Mouse (Mus musculus) cerebellum, postnatal 10 days (tissue): Measurements from ENCODE around the gene Hivep3.
A peak's percentile ranks its signal among the peaks of the same experiment; 100 is the strongest.

Experiments used
- DNase-seq, 2 experiments: peaks; one replicate each; pipeline ENCODE4 v3.0.0; 2021; ENCODE audit warnings: mixed read lengths in 2 of 2

Hivep3 gene

DNA sequence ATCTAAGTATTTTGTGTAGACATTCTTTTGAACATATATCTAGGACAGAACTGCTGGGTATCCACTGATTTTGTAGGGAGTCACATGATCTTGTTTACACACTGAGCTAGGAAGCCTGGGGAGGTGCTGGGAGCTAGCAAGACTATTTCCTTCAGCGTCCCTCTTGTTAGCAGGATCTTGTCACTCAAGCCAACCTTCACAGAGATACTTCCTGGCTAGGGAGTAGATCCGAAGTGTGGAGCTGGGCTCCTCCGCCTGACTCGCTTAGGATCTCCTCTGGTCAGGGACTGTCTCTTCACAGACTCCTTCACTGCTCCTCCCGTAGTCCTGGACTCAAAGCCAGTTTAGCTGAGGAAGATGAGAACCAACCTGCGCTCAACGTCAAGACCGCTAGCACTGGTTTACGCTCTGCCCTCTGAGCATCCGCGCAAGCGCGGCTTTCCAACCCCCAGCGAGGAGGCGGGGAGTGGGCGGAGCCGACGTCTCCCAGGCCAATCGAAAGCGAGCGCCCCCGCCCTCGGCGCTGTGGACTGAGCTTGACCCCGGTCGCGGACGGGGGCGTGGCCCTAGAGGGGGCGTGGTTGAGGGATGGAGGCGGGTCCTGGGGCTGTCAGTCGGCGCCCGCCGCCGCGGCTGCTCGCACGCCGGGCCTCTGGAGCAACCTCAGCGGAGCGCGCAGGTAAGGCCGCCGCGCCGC lies at the start of gene Hivep3:
Gene Hivep3 (plus strand): TSS at position 601 of the 697 bp plus-strand sequence.
- DNase-seq: peak; percentile 100

DNA sequence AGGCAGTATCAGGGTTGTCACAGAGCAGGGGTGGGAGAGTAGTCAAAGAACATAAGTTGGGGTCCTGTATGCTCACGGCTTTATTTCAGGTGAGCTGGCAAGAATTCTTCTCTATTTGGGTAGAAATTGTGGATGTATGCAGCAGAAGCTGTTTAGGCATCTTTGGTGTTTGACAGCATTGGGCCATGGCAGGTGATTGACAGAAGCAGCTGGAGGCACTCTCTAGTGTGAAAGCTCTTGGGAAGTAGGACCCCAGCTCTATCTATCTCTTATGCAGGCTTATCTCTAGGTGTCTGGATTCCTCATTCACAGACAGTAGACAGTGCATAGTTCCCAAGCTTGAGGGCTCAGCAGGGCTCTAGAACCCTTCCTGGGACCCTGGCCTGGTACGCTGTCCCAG lies 47.8 kb upstream of the Hivep3 start:
- no peak for DNase-seq

DNA sequence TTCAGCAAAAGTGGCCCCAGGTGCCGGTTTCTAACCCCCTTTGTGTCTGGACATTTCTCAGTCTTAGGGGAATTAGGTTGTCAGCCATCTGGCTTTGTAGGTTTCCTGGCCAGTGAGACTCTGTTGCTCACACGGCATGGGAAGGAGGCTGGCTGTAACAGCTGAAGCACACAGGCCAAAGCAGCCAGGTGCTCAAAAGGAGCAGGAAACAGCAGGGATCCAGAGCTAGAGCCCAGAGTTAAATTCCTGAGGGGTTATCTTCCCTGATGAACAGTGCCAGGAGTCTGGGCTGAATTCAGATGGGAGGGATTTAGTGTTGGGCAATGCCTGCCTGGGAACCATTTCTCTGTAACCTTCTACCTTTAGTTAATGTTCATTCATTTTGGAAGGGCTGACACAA lies 35.2 kb upstream of the Hivep3 start:
- DNase-seq: peak; percentile 22 to 36

DNA sequence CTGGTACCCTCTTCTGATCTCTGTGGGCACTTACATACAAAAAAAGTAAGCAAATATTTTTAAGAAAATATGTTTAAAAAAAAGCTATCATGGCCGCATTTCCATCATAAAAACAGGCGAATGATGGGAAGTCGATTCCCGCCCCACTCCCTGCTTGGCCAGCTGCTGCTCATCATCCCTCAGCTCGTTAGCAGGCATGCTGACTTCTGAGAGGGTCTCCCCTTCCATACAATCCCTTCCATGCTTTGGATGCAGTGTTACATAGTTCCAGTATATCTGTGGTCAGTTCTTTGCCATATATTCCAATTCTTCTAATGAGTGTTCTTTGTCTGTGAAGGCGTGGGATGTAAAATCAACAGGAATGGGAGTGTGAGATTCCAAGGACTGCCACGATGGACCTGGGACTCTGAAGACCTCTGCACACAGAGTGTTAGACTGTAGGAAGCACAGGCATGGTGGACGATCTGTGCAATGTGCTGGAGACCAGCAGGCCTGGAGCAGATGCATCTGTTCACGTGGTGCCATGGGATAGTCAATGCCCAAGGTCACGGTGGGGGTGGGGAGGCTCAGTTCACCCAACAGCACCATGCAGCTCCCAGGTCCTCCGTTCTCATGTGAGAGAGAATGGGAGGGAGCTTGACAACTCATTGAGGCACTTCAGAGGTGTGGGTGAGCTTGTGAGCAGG lies 32.2 kb upstream of the Hivep3 start:
- no peak for DNase-seq

DNA sequence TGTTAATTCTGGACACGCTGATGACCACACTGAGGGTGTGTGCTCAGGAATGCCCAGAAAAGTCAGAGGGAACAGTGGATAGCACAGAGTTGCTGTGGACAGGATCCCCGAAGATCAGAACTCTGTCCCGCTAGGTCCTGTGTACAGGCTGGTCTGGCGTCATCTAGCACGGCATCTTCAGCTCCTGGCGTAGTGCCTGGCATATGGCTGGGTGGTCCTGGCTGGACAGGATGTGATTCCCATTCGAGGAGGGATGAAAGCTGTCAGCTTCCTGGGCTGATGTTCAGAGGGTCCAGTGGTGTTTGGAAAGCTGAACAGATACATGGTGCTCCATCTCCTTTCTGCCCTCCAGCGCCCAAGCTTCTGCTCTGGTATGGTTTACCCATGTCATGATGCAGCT lies 29.6 kb upstream of the Hivep3 start:
- DNase-seq: peak; percentile 31 to 39

DNA sequence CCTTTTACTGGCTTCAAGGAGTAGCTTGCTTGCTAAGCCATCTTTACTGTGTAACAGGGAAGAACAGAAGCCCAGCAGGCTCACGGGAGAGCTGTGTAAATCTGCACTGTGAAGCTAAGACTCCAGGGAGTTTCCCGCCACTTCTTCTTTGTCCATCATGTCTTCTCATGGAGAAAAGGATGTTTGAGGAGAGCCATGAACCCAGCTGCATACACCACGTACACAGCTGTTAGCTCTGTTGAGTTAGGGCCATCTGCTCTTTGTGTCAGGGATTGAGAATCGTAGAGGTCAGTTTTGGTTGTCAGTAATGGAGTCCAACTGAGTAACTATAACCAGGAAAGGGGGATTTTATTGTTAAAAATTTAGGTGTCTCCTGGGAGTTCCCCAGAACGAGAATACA lies 26.3 kb upstream of the Hivep3 start:
- DNase-seq: no peak

DNA sequence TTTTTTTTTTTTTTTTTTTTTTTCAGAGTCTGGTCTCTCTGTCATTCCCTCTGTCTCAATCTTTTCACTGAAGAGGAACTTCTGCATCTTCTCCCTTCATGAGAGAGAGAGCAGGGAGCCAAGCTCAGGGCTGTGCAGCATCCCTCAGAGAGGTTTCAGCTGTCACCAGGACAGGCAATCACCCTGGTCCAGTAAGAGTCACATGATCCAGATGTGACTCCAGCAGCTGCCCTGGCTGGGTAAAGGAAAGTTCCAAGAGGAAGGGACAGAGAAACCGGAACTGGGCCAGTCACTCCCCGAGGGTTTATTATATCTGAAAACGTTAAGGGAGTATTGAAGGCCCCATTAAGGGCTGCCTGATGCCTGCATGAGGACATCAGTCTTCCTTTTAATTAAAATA lies 25.8 kb upstream of the Hivep3 start:
- DNase-seq: no peak

DNA sequence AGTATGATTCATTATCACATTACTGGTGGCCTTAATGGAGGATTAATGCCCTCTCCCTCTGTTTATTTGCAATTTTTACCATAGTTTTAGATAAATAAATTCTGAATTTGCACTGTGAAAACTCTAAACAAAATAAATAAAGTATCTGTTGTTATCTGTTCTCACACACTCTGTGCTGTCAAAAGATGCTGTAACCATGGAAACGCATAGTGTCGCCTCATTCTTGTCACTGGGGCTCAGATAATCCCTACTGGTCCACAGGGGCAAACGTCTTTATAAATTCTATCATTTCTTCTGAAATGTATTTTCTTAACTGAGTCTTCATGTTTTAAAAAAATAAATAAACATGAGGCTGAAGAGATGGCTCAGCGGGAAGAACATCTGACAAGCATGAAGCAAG lies 23.4 kb upstream of the Hivep3 start:
- DNase-seq: no peak

DNA sequence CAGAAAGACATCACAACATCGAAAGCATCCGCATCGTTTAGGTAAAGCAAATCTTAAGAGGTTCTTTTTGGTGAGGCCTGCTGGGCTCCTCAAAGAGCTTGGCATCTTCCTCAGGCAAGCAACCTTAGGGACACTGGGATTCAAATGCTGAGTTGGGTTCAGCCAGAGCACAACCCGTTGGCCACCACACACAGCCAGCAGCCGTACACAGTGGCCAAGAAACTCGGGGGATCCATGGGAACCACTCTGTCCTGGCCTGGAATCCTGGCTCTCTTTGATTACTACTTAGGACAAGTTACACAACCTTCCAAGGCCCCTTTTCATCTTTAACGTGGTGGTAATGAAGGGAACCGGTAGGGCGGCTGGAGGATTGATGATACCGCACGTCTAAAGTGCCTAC lies 16.1 kb upstream of the Hivep3 start:
- peak; percentile 40 to 60 for DNase-seq

DNA sequence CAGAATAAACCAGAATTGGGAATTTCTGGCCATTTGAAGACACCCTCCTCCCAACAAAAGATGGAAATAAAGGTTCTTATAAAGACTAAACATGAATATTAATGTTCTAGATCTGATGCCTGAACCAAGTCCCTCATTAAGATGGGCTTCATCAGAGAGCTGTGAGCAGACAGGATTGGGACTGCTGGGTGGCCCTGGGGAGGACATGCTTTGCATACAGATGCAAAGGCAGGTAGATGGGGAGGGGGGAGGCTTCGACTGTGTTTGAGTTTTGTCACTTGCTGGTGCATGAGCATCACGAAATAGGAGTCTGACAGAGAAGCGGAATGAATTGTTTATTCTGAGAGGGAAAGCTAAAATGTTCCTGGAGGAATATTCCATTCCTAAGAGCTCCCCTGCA lies 12.1 kb upstream of the Hivep3 start:
- DNase-seq: no peak

DNA sequence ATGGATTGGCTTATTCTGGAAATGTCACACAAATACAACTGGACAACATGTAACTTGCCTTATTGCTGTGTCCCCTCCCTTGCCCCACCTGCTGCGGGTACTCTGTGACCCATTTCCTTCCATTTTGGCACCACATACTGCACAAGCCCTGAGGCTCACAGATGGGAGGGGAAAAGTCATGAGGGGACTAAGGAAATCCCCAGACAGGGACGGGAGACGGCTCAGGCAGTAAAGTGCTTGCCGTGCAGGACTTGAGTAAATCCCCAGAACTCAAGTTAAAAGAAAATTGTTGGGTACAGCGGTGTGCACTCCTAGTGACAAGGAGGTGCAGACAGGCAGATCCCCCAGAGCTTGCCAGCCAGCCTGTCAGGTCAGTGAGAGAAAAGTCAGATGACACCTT lies 7.5 kb upstream of the Hivep3 start:
- no peak for DNase-seq

DNA sequence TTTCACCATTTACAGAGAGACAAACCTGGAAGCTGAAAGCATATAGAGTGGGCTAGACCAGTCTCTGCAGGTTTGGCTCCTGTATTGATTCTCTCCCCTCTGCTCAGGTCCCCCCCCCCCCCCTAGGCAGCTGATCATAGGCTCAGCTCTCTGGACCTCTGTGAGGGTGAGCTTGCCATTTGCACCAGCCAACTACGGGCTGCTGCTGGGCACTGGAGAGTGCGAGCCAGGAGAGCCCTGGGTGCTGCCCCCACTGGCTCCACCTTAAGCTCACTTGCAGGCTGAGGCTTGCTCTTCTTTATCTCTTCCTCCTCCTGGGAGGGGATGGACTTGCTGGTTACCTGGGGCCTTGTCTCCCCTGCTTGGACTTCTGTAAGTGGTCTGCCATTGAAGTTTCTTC lies 5.7 kb upstream of the Hivep3 start:
- no peak for DNase-seq

DNA sequence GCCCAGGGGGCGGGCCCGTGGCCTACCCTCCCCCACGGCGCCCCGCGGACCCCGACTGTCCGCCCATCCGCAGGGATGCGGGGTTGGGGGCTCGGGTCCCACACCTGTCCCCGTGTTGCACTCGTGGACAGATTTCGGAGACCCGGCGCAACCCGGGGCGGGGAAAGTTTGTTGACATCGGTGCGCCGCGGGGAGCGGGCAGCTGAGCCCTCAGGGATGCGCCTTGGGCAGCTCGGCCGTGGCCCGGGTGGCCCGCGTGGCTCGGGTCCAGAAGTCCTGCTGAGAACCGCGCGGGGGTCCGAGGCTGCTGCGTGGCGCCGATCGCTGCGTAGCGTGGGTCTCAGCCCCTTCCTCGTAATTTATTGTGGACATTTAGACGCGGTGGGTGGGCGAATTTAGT lies 358 bp downstream of the Hivep3 start:
- DNase-seq: peak; percentile 77 to 81

DNA sequence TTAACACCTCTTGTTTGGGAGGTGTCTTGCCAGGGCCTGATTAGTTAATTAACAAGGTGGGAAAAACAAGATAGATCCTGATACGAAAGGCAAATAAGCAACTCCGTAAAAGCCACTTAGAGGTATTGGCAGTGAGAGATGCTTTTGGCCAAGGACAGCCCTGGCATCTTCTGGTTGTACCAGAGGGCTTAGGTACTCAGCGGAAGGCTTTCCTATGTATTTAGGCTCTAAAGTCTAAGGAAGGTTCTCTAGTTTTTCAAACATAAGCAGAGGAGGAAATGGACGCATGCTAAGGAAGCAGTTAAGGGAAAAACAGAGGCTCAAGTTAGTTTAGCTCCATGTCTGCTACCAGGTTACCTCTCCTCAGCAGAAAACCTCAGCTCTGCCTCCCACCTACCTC lies 768 bp downstream of the Hivep3 start:
- no peak for DNase-seq

DNA sequence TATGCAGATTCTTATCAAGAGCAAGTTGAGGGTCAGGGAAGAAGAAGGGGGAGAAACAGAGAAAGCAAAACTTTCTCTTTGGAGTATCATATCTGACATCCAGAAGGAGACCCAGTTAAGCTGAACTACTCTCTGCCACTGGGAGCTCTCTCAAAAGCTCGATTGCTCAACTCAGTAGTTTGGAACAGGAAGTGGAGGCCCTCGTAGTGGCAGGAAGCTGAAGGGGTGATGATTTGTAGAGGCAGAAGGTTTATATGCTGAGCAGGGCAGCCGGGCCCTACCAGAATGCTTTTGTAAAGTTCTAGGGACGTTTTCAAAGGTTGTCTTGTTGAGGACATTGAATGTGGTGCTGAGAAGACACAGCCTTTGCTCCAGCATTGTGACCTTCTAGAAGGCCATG lies 5.1 kb downstream of the Hivep3 start:
- DNase-seq: no peak

DNA sequence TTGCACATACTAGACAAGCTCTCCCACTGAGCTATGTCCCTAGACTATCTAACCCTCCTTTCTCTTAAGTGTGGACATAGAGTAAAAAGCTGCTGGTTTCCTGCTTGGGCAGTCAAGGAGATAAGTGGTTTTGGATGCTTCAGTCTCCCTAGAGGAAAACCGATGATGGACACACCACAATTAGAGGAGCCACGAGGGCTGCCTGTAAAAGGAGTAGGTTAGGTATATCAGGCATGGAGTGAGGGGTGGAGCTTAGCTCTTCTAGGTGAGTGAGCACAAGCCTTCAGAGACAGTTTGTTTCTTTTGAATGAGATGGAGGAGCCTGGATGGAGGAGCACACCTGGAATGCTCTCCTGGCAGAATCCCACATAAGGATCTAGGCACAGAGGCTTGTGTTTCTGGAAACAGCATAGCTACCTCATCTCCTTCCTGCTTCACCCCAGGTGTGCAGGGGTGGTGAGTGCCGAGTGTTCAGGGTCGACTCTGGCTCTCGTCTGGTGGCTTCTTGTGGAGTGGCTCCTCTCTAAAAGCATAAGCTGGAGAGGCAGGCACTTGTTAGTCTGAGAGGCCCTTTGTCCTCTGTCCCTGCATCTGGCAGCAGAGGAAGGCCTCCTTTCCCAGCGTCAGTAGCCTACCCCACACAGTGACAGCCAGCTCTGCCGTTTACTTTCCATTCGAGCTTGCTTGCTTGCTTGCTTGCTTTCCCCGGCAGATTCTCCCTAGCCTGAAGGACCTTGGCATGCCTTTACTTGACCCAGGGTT lies 5.9 kb downstream of the Hivep3 start:
- no peak for DNase-seq

DNA sequence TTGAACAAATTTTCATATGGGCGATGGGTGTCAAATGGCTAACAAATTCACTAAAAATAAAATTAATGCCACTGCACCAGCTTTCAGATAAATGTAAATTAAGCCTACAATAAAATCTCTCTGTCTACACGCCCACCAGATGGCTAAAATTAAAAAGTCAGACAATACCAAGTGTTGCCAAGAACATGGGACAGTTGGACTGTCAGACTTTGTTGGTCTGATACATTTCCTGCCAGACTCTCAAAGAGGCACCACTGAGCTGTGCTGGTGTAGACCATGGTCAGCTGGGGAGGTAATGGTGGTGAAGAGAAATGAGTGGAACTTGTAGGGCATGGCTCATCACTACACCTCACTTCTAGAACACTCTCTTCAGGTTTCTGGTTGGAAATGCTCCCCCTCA lies 14.8 kb downstream of the Hivep3 start:
- DNase-seq: no peak

DNA sequence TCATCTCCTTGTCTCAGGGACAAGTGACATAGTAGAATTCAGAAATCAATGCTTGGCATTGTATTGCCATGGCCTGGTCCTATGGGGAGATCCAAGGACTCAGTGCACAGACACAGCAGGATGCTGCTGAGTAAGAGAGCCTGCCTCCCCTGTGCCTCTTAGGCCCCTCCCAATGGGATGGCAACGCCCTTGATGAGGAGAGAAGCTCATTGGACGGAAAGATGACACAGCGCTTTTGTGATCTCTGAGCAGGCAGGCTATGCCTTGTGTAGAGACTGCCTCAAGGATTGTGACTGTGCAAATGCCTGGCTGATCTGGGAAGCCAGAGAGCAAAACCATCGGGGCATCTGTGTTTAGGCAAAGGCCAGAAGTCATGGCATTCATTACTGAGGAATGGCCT lies 16.6 kb downstream of the Hivep3 start:
- no peak for DNase-seq

DNA sequence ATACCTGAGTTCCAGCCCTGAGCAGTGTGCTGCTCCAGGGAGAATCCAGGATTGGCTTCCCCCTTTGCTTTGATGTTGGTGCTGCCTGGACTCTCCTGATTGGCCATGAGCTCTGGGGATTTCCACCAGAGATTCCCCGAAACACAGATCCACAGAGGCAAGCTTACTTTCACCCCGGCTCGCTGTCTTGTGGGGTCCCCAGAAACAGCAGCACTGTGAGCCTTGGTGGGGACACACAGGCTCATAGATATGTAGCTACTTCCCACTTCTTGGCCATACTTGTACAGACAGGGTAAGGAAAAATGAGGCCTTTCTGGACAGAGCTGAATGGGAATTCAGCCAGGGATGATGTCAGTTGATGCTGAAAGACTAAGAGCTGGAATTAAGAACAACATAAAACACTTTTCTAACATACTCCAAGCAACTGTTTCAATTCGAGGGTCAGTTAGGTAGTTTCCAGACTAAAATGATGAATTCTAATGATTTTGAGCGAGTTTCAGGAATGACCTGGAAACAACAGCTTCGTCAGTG lies 17.2 kb downstream of the Hivep3 start:
- no peak for DNase-seq

DNA sequence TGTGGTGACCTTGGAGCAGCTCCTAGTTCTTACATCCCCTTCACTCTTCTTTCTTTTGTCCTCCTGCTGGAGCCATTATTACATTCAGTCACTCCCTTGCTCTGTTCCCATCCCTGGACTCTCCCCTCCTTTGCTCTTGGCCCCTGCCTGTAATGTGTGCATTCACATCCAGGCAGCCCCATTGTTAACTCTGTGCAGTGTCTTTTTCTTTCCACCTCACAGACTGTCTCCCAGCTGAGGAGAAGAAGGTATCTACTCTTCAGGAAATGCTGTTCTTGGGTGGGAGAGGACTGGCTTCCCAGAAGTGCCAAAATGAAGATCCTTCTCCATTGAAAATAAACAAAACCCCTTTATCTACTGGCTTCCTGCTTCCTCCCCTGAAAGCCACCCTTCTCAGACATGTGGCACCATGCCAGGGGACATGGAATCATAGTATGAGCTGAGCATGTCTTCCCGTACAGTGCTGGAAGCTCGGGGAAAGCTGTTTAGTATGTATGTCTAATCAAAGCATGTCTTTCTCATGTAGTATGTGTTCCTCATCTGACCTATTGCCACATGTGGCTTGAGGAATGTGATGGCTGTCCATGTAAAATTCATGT lies 17.9 kb downstream of the Hivep3 start:
- peak; percentile 54 to 61 for DNase-seq

DNA sequence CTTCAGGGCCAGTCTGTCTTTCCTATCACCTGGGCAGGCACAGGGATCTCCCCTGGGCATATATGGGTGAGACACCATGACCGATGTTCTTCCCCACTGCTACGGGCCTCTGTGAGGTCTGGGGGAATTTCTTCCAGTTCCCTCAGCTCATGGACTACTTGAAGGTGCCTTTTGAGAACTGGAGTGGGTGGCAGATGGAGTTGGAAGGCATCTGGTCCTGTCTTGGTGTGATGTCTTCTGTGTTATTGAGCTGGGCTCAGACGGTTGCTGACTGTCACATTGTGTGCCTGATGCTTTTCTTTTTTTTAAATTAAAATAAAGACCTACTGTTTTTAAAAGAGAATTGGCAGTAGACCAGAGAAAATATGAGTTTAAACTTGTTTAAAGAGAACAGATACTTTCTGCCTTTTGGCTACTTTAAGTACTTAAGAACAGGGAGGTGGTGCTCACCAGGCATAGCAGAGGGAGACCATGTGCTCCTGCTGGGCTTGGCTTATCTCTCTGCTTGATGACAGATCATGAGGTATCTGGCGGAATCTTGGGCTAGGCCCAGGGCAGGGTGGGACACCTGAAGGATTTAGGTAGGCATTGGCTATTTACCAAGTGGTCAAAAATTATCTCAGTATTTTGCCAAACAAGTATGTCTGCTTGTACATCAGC lies 26.1 kb downstream of the Hivep3 start:
- no peak for DNase-seq

DNA sequence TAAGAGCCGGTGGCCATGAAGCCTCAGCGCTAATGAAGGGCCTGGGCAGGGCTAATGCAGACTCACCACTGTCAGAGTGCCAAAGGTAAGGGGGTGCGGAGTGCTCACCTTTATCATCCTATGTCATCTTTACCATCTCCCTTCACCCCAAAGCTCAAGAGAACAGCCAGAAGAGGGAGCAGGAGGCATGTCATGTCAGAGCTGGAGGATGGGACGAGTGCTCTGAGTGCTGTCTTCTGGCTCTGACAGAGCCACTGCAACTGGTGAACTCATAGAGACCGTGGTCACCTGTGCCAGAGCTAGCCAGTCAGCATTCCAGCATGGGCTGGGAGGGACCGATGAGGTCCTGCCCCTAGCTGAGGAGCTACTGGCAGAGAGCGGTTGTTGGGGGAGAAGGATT lies 27.2 kb downstream of the Hivep3 start:
- DNase-seq: peak; percentile 37 to 46
